Mouse (Mus musculus): Measurements from ENCODE around the gene Ccdc106. TPM values are rescaled to one million over a fixed set of nuclear protein-coding genes. Genes with fewer than 3 reads are reported as not detected.

The Ccdc106 gene
- not detected for polyA plus RNA-seq (2014; fragmentation: Illumina TruSeq; extraction: RNeasy Lipid Tissue Mini Kit (QIAGEN cat#74804); ENCODE audit: low read depth, low replicate concordance)

GRCm38 (mm10) chr7:5020000-5020681 lies at the start of gene Ccdc106, which contains the start of gene Zfp865:
Gene Ccdc106 (plus strand): TSS chr7:5020553.
Gene Zfp865 (plus strand): TSS chr7:5020376.

GRCm38 (mm10) chr7:4971068-4971467 lies 49.3 kb upstream of the Ccdc106 start, which contains the start of gene Sbk3:
Gene Sbk3 (minus strand): TSS chr7:4971168.

GRCm38 (mm10) chr7:4996003-4996895 lies 24.1 kb upstream of the Ccdc106 start, which contains the start of gene Zfp579:
Gene Zfp579 (minus strand): TSS chr7:4996158.

GRCm38 (mm10) chr7:5014251-5015117 lies 5.9 kb upstream of the Ccdc106 start, which contains the start of the genes Zfp524 and Fiz1:
Gene Zfp524 (plus strand): TSS chr7:5014415.
Gene Fiz1 (minus strand): TSS chr7:5014697.

DNA sequence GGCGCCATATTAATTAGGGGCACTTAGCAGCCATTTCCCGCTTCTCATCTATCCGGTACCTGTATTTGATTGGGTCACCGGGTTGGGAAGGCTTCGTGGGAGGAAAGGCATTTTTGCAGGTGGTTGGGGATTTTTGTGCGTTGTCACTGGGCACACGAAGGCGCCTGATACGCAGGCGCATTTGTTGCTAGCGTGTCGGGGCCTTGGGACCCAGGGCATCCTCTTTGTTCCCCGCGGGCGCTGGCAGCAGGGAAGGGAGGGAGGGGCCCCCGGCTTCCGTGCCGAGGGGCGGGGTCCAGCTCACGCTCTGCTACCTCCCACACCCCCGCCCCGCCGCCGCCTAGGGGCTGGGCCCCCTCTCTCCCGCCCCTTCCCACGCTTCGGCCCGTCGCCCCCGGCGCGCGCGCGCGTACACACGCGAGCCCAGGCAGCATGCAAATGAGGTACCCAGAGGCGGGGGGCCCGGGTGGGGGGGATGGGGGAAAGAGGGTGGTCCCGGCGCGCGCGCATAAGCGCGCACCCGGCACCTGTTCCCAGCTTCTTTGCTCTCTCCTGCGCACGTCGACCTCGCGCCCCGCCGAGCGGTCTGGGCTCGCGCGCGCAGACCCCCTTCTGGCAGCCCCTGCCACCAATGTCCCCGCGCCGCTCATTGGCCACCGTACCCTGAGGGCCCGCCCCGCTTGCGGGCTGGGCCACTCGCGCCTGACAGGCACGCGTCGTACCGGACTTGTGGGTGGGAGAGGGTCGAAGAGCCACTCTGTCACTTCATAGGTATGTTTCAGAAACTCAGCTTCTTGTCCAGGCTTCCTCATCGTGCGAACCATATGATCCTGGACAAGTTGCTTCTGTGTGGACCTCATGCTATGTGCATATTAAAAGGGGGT lies 5.0 kb upstream of the Ccdc106 start, which contains the start of gene Gm44973:
TSS of gene Gm44973 (plus strand) at position 379 of the 884 bp plus-strand sequence.

DNA sequence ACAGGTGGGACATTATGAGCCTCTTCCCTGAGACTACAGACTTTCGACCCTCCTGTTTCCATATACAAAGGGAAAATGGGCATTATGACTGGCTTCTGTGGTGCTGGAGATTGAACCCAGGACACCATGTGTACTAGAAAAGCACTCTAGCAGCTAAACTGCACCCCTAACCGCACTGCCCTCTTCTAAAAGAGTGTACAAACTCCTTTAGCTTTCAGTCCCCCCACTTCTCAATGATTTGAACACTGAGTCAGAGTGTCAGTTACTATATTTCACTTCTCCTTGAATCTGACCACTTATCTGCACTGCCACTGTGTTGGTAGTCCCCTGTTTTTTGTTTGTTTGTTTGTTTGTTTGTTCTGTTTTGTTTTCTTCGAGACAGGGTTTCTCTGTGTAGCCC lies 13.5 kb downstream of the Ccdc106 start, which contains the start of gene 4632433K11Rik:
TSS of gene 4632433K11Rik (plus strand) at position 301 of the 400 bp plus-strand sequence.

GRCm38 (mm10) chr7:5038109-5038732 lies 17.9 kb downstream of the Ccdc106 start, which contains the start of gene Zfp784:
Gene Zfp784 (minus strand): TSS chr7:5038446.

DNA sequence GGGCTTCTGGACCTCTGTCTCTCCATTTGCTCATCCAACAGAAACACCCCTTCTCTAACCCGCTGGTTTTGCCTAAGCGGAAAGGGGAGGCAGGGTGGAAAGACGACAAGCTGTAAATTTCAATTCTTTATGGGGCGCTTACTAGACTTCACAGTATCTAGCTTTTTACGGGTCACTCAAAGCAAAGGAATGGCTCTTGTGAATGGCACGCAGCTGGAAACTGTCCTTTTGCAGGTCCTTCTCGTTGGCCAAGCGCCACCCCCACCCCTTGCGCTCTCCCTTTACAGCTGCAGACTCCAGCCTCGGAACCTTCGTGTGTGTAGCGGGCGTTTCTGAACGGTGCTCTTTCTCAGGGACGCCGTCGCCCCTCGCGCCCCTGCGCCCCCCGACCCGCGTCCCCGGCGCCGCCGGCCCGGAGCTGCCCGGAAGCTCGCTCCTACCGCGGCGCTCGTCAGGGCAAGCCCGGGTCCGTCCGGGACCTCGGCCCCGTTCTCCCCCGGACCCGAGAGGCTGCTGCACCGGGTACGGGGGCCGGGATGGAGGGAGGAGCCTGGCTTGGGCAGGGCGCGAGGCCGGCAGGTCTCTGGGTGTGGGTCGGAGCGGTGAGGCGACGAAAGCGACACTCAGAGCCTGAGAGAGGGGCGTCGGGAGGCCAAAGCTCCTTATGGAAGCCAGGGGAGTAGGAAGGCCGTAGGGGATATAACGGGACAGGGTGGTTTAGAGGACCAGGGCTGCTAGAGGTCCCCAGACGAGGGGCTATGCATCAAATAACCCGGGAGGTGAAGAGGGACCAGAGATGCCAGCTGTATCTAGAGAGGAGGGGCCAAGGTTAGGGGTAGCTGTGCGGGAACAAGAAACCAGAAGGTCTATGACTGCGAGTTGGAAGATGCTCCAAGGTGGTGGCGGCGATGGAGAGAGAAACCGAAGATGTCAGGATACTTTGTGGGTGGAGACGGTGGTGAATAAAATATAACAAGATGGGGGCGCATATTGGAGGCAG lies 31.1 kb downstream of the Ccdc106 start, which contains the start of gene Zfp580:
TSS of gene Zfp580 (plus strand) at position 346 of the 1,000 bp plus-strand sequence.

DNA sequence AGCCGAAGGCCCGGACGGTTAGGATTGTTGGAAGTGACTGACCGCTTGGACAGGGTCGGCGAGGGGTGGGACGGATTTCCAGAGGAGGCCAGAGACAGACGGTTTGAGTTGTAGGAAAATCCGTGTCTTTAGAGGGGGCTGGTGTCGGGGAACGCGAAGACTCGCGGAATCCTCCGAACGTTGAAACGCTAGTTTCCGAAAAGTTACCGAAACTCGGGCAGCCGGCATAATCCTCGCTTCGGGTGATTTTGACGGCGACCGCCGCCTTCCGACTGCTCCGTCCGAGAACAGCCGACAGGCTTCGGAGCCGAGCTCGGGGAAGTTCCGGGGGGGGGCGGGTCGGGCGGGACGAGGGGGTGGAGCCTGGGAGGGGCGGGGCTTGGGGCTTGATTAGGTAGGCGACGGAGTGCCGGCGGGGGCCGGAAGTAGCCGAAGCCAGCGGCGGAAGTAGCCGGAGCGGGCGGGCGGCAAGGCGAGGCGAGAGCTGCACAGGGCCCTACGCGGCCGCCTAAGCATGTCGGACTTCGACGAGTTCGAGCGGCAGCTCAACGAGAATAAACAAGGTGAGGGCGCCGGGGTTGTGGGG lies 41.5 kb downstream of the Ccdc106 start, which contains the start of gene U2af2:
TSS of gene U2af2 (plus strand) at position 370 of the 586 bp plus-strand sequence.

DNA sequence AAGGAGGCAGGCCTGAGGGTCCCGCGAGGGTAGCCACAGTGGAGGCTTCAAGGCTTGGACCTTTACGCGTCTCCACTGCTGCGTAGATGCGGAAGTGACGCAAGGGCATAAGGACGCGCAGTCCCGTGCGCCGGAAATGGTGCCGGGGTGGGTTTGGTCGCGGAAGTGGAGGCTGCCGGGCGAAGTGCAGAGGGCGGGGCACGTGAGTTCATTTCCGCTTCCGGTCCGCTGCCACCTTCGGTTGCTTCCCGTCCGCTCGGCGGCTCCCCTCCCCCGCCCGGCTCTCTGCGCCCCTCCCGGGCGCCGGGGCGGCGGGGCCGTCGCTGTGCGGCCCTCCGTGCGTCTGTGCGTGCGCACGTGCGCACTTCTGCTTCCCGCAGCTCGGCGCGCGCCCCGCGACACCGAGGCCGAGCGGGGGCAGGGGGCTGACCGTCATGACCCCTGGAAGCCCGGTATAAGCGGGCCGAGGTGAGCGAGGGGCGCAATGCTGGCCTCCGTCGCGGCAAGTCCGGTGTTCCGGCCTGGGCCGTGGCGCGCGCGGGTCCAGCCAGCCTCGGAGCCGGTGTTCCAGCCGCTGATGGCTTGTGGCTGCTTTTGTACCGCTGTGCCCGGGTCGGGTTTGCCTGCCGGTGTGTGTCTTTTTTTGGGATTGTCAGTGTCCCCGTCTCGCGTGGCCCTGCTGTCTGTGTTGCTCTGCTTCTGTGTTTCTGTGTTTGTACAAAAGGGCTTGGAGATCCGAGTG lies 59.8 kb downstream of the Ccdc106 start, which contains the start of gene Epn1:
TSS of gene Epn1 (plus strand) at position 226 of the 742 bp plus-strand sequence.

Other genes with a start within 250 kb of the Ccdc106 start
- not detected for gene Fam71e2, start 249.3 kb upstream of the Ccdc106 start, polyA plus RNA-seq (2014; fragmentation: Illumina TruSeq; extraction: RNeasy Lipid Tissue Mini Kit (QIAGEN cat#74804); ENCODE audit: low read depth, low replicate concordance)
- not detected for gene Il11, start 237.7 kb upstream of the Ccdc106 start, polyA plus RNA-seq (2014; fragmentation: Illumina TruSeq; extraction: RNeasy Lipid Tissue Mini Kit (QIAGEN cat#74804); ENCODE audit: low read depth, low replicate concordance)
- gene Tmem190, start 237.6 kb upstream of the Ccdc106 start, polyA plus RNA-seq (2014; fragmentation: Illumina TruSeq; extraction: RNeasy Lipid Tissue Mini Kit (QIAGEN cat#74804); ENCODE audit: low read depth, low replicate concordance) = not detected
- gene Tmem238, start 230.9 kb upstream of the Ccdc106 start, polyA plus RNA-seq (2014; fragmentation: Illumina TruSeq; extraction: RNeasy Lipid Tissue Mini Kit (QIAGEN cat#74804); ENCODE audit: low read depth, low replicate concordance) = 6.3 TPM
- 392 TPM for gene Rpl28, start 227.7 kb upstream of the Ccdc106 start, polyA plus RNA-seq (2014; fragmentation: Illumina TruSeq; extraction: RNeasy Lipid Tissue Mini Kit (QIAGEN cat#74804); ENCODE audit: low read depth, low replicate concordance)
- gene Ube2s, start 208.0 kb upstream of the Ccdc106 start, polyA plus RNA-seq (2014; fragmentation: Illumina TruSeq; extraction: RNeasy Lipid Tissue Mini Kit (QIAGEN cat#74804); ENCODE audit: low read depth, low replicate concordance) = 101 TPM
- gene Shisa7, start 175.9 kb upstream of the Ccdc106 start, polyA plus RNA-seq (2014; fragmentation: Illumina TruSeq; extraction: RNeasy Lipid Tissue Mini Kit (QIAGEN cat#74804); ENCODE audit: low read depth, low replicate concordance) = not detected
- gene Isoc2b, start 150.3 kb upstream of the Ccdc106 start, polyA plus RNA-seq (2014; fragmentation: Illumina TruSeq; extraction: RNeasy Lipid Tissue Mini Kit (QIAGEN cat#74804); ENCODE audit: low read depth, low replicate concordance) = 13.4 TPM
- 45.8 TPM for gene Isoc2a, start 143.4 kb upstream of the Ccdc106 start, polyA plus RNA-seq (2014; fragmentation: Illumina TruSeq; extraction: RNeasy Lipid Tissue Mini Kit (QIAGEN cat#74804); ENCODE audit: low read depth, low replicate concordance)
- gene Gm36210, start 114.0 kb upstream of the Ccdc106 start, polyA plus RNA-seq (2014; fragmentation: Illumina TruSeq; extraction: RNeasy Lipid Tissue Mini Kit (QIAGEN cat#74804); ENCODE audit: low read depth, low replicate concordance) = not detected
- gene Zfp628, start 105.3 kb upstream of the Ccdc106 start, polyA plus RNA-seq (2014; fragmentation: Illumina TruSeq; extraction: RNeasy Lipid Tissue Mini Kit (QIAGEN cat#74804); ENCODE audit: low read depth, low replicate concordance) = 4.9 TPM
- gene Nat14, start 98.5 kb upstream of the Ccdc106 start, polyA plus RNA-seq (2014; fragmentation: Illumina TruSeq; extraction: RNeasy Lipid Tissue Mini Kit (QIAGEN cat#74804); ENCODE audit: low read depth, low replicate concordance) = 4.8 TPM
- 4.7 TPM for gene Ssc5d, start 94.8 kb upstream of the Ccdc106 start, polyA plus RNA-seq (2014; fragmentation: Illumina TruSeq; extraction: RNeasy Lipid Tissue Mini Kit (QIAGEN cat#74804); ENCODE audit: low read depth, low replicate concordance)
- 56.6 TPM for gene Sbk2, start 56.1 kb upstream of the Ccdc106 start, polyA plus RNA-seq (2014; fragmentation: Illumina TruSeq; extraction: RNeasy Lipid Tissue Mini Kit (QIAGEN cat#74804); ENCODE audit: low read depth, low replicate concordance)
- gene Sbk3, start 49.4 kb upstream of the Ccdc106 start, polyA plus RNA-seq (2014; fragmentation: Illumina TruSeq; extraction: RNeasy Lipid Tissue Mini Kit (QIAGEN cat#74804); ENCODE audit: low read depth, low replicate concordance) = 60.8 TPM
- 25.1 TPM for gene Zfp579, start 24.4 kb upstream of the Ccdc106 start, polyA plus RNA-seq (2014; fragmentation: Illumina TruSeq; extraction: RNeasy Lipid Tissue Mini Kit (QIAGEN cat#74804); ENCODE audit: low read depth, low replicate concordance)
- 14.0 TPM for gene Zfp524, start 6.1 kb upstream of the Ccdc106 start, polyA plus RNA-seq (2014; fragmentation: Illumina TruSeq; extraction: RNeasy Lipid Tissue Mini Kit (QIAGEN cat#74804); ENCODE audit: low read depth, low replicate concordance)
- gene Fiz1, start 5.9 kb upstream of the Ccdc106 start, polyA plus RNA-seq (2014; fragmentation: Illumina TruSeq; extraction: RNeasy Lipid Tissue Mini Kit (QIAGEN cat#74804); ENCODE audit: low read depth, low replicate concordance) = 17.3 TPM
- not detected for gene Gm44973, start 5.1 kb upstream of the Ccdc106 start, polyA plus RNA-seq (2014; fragmentation: Illumina TruSeq; extraction: RNeasy Lipid Tissue Mini Kit (QIAGEN cat#74804); ENCODE audit: low read depth, low replicate concordance)
- 11.4 TPM for gene Zfp865, start 177 bp upstream of the Ccdc106 start, polyA plus RNA-seq (2014; fragmentation: Illumina TruSeq; extraction: RNeasy Lipid Tissue Mini Kit (QIAGEN cat#74804); ENCODE audit: low read depth, low replicate concordance)
- not detected for gene 4632433K11Rik, start 13.6 kb downstream of the Ccdc106 start, polyA plus RNA-seq (2014; fragmentation: Illumina TruSeq; extraction: RNeasy Lipid Tissue Mini Kit (QIAGEN cat#74804); ENCODE audit: low read depth, low replicate concordance)
- 8.3 TPM for gene Zfp784, start 17.9 kb downstream of the Ccdc106 start, polyA plus RNA-seq (2014; fragmentation: Illumina TruSeq; extraction: RNeasy Lipid Tissue Mini Kit (QIAGEN cat#74804); ENCODE audit: low read depth, low replicate concordance)
- gene Zfp580, start 31.0 kb downstream of the Ccdc106 start, polyA plus RNA-seq (2014; fragmentation: Illumina TruSeq; extraction: RNeasy Lipid Tissue Mini Kit (QIAGEN cat#74804); ENCODE audit: low read depth, low replicate concordance) = 3.2 TPM
- gene U2af2, start 41.6 kb downstream of the Ccdc106 start, polyA plus RNA-seq (2014; fragmentation: Illumina TruSeq; extraction: RNeasy Lipid Tissue Mini Kit (QIAGEN cat#74804); ENCODE audit: low read depth, low replicate concordance) = 85.2 TPM
- 140 TPM for gene Epn1, start 59.7 kb downstream of the Ccdc106 start, polyA plus RNA-seq (2014; fragmentation: Illumina TruSeq; extraction: RNeasy Lipid Tissue Mini Kit (QIAGEN cat#74804); ENCODE audit: low read depth, low replicate concordance)
- gene Rfpl4, start 96.4 kb downstream of the Ccdc106 start, polyA plus RNA-seq (2014; fragmentation: Illumina TruSeq; extraction: RNeasy Lipid Tissue Mini Kit (QIAGEN cat#74804); ENCODE audit: low read depth, low replicate concordance) = not detected
- 7.9 TPM for gene Rasl2-9, start 105.4 kb downstream of the Ccdc106 start, polyA plus RNA-seq (2014; fragmentation: Illumina TruSeq; extraction: RNeasy Lipid Tissue Mini Kit (QIAGEN cat#74804); ENCODE audit: low read depth, low replicate concordance)
- not detected for gene Vmn1r55, start 129.1 kb downstream of the Ccdc106 start, polyA plus RNA-seq (2014; fragmentation: Illumina TruSeq; extraction: RNeasy Lipid Tissue Mini Kit (QIAGEN cat#74804); ENCODE audit: low read depth, low replicate concordance)
- not detected for gene Vmn1r56, start 176.2 kb downstream of the Ccdc106 start, polyA plus RNA-seq (2014; fragmentation: Illumina TruSeq; extraction: RNeasy Lipid Tissue Mini Kit (QIAGEN cat#74804); ENCODE audit: low read depth, low replicate concordance)
- not detected for gene Vmn1r57, start 197.9 kb downstream of the Ccdc106 start, polyA plus RNA-seq (2014; fragmentation: Illumina TruSeq; extraction: RNeasy Lipid Tissue Mini Kit (QIAGEN cat#74804); ENCODE audit: low read depth, low replicate concordance)